28 mouse cellular contexts compared by ENCODE assay signal in the genomic region with DNA sequence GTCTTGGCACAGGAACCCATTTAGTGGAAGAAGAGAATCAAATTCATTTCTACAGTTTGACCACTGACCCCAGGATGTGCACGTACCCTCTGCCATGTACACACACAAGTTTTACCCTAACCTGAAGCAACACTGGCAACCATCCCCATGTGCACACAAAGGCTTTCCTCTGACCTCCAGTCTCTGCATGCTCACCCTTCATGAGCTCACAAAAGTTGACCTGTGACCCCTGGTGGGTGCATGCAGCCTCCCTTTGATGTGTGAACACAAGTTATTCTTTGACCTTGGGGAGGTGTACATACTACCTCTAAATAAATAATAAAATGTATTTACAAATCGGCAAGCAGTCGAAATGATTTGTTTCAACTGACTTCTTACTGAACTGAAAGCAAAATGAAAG.
DNase-seq lines count a peak whose midpoint lies in the region; ATAC-seq and TF ChIP-seq lines count a peak whose summit lies in the region.
"Had no signal": no experiment of that assay in that cellular context is flagged by ENCODE, and none has a peak within 500 bp of the region (broad histone marks: within the 10 kb centered on the region; RNA-seq: fewer than 3 reads in every experiment).

No protein-coding gene starts in this region.

- no peaks in the 10 kb centered on the region for H3K36me3 ChIP-seq in liver, embryonic 11.5 days (ENCODE audit: control insufficient read depth, insufficient read depth, low read length)
- H3K36me3 ChIP-seq in liver, embryonic 14.5 days (replicated peaks; ENCODE audit: control insufficient read depth, insufficient read depth, low read depth): no peaks in the 10 kb centered on the region
- H3K36me3 ChIP-seq in liver, postnatal 0 days (replicated peaks; ENCODE audit: insufficient read depth, low read length): no peaks in the 10 kb centered on the region
- H3K36me3 ChIP-seq: embryonic facial prominence, embryonic 10.5 days; embryonic facial prominence, embryonic 13.5 days; forebrain, embryonic 12.5 days; forebrain, embryonic 15.5 days; G1E; heart, embryonic 13.5 days had no signal

- 74% methylated on average over 3 of the region's 3 CpGs for WGBS in liver, embryonic 11.5 days
- WGBS in liver, embryonic 14.5 days (ENCODE audit: insufficient replicate concordance): 67% methylated on average over 3 of the region's 3 CpGs
- WGBS in liver, postnatal 0 days (ENCODE audit: insufficient replicate concordance): 58% methylated on average over 3 of the region's 3 CpGs

- no peak for TF ChIP-seq EP300 in liver, embryonic 14.5 days (IDR thresholded peaks at IDR 0.05; ENCODE audit: low read depth)
- no peak for TF ChIP-seq EP300 in liver, postnatal 0 days (IDR thresholded peaks at IDR 0.05; ENCODE audit: low read depth)

- DNase-seq in liver: peak; percentile 30
- DNase-seq in liver, embryonic 11.5 days (ENCODE audit: low spot score): no peak
- peak in 1 of 3 experiments; percentile 9 for DNase-seq in liver, embryonic 14.5 days (ENCODE audit: low read depth in 3 of 3, low spot score in 3 of 3)
- DNase-seq in liver, postnatal 0 days: peak; percentile 22
- DNase-seq in lung, postnatal 14 days: no peak
- DNase-seq in spleen, postnatal 36 days (ENCODE audit: low spot score in 2 of 2): no peak
- no peak for DNase-seq in ovary, postnatal 10 days (ENCODE audit: low spot score)
- DNase-seq: adrenal gland, postnatal 10 days; B cell, adult 2 months; cerebellum, adult 11 months; cerebellum, adult 2 months; cerebellum, postnatal 10 days; cerebellum, postnatal 36 days; embryo, embryonic 11 days; gastrocnemius, postnatal 25 days; heart, adult 18-20 months; heart, postnatal 14 days; heart, postnatal 4 days had no signal

- H3K4me1 ChIP-seq in liver, embryonic 11.5 days (replicated peaks; ENCODE audit: control insufficient read depth, insufficient read depth, low read length): no peaks in the 10 kb centered on the region
- 0 out of 4 replicates have a peak, but pooled peaks cover 0 to 2% of the 10 kb centered on the region in 2 experiments for H3K4me1 ChIP-seq in liver, embryonic 14.5 days (replicated peaks; ENCODE audit: control insufficient read depth in 2 of 2, insufficient read depth in 2 of 2, low read length in 1 of 2)
- H3K4me1 ChIP-seq in liver, postnatal 0 days (ENCODE audit: insufficient read depth): peaks cover 3% of the 10 kb centered on the region; the same call in 1 of the 2 replicates
- H3K4me1 ChIP-seq: embryonic facial prominence, embryonic 10.5 days; embryonic facial prominence, embryonic 13.5 days; forebrain, embryonic 12.5 days; forebrain, embryonic 15.5 days; heart, embryonic 13.5 days had no signal

- H3K4me2 ChIP-seq in liver, embryonic 11.5 days: no peak overlapping the region
- no peak overlapping the region for H3K4me2 ChIP-seq in liver, embryonic 14.5 days (ENCODE audit: low read depth)
- no peak overlapping the region for H3K4me2 ChIP-seq in liver, postnatal 0 days (ENCODE audit: low read depth, low read length)
- H3K4me2 ChIP-seq: embryonic facial prominence, embryonic 13.5 days; forebrain, embryonic 12.5 days; forebrain, embryonic 15.5 days; heart, embryonic 13.5 days; hindbrain, embryonic 14.5 days had no signal

- no peak overlapping the region for H3K9ac ChIP-seq in liver, embryonic 11.5 days (ENCODE audit: low read depth, low read length)
- no peak overlapping the region for H3K9ac ChIP-seq in liver, embryonic 14.5 days (replicated peaks)
- H3K9ac ChIP-seq in liver, postnatal 0 days (replicated peaks): no peak overlapping the region
- H3K9ac ChIP-seq: embryonic facial prominence, embryonic 13.5 days; forebrain, embryonic 12.5 days; forebrain, embryonic 15.5 days; heart, embryonic 13.5 days; hindbrain, embryonic 14.5 days had no signal

- TF ChIP-seq CTCF in liver, embryonic 14.5 days (IDR thresholded peaks at IDR 0.05; ENCODE audit: low read depth): no peak
- no peak for TF ChIP-seq CTCF in liver, postnatal 0 days (IDR thresholded peaks at IDR 0.05; ENCODE audit: low read depth)

- H3K9me3 ChIP-seq in liver, embryonic 11.5 days (ENCODE audit: control insufficient read depth, low read length): no peaks in the 10 kb centered on the region
- no peaks in the 10 kb centered on the region for H3K9me3 ChIP-seq in liver, embryonic 14.5 days (ENCODE audit: control insufficient read depth, low read length)
- H3K9me3 ChIP-seq in liver, postnatal 0 days (ENCODE audit: low read length): no peaks in the 10 kb centered on the region
- H3K9me3 ChIP-seq: embryonic facial prominence, embryonic 10.5 days; embryonic facial prominence, embryonic 13.5 days; forebrain, embryonic 12.5 days; forebrain, embryonic 15.5 days; heart, embryonic 13.5 days had no signal

- no peak overlapping the region for H3K4me3 ChIP-seq in liver, embryonic 11.5 days (ENCODE audit: low read depth, low read length)
- H3K4me3 ChIP-seq in liver, embryonic 14.5 days (ENCODE audit: insufficient read depth in 1 of 2, low read depth in 2 of 2, low read length in 2 of 2): no peak overlapping the region
- no peak overlapping the region for H3K4me3 ChIP-seq in liver, postnatal 0 days (ENCODE audit: low read depth, low read length)
- H3K4me3 ChIP-seq: embryonic facial prominence, embryonic 10.5 days; embryonic facial prominence, embryonic 13.5 days; erythroblast, embryonic 14.5 days; forebrain, embryonic 12.5 days; forebrain, embryonic 15.5 days; heart, embryonic 13.5 days had no signal

- H3K27ac ChIP-seq in liver, embryonic 11.5 days (ENCODE audit: low read depth, low read length): no peak overlapping the region
- no peak overlapping the region for H3K27ac ChIP-seq in liver, embryonic 14.5 days
- H3K27ac ChIP-seq in liver, postnatal 0 days (ENCODE audit: low read depth): no peak overlapping the region
- H3K27ac ChIP-seq: embryonic facial prominence, embryonic 10.5 days; embryonic facial prominence, embryonic 13.5 days; forebrain, embryonic 12.5 days; forebrain, embryonic 15.5 days; heart, embryonic 13.5 days; hindbrain, embryonic 14.5 days had no signal

- ATAC-seq in liver, embryonic 11.5 days (replicated peaks; ENCODE audit: low FRiP score): peak; percentile 58; the same call in 1 of the 2 replicates
- ATAC-seq in liver, embryonic 14.5 days (ENCODE audit: insufficient read depth): peak; percentile 59
- peak; percentile 77 for ATAC-seq in liver, postnatal 0 days
- ATAC-seq: forebrain, embryonic 15.5 days; Patski had no signal

- H3K27me3 ChIP-seq in liver, embryonic 11.5 days (replicated peaks; ENCODE audit: control insufficient read depth, insufficient read depth, low read length): no peaks in the 10 kb centered on the region
- H3K27me3 ChIP-seq in liver, embryonic 14.5 days (ENCODE audit: control insufficient read depth, insufficient read depth, low read length): no peaks in the 10 kb centered on the region
- H3K27me3 ChIP-seq in liver, postnatal 0 days (ENCODE audit: insufficient read depth, low read length): no peaks in the 10 kb centered on the region
- H3K27me3 ChIP-seq: CH12.LX; embryonic facial prominence, embryonic 13.5 days; forebrain, embryonic 12.5 days; forebrain, embryonic 15.5 days; heart, embryonic 13.5 days; Patski had no signal

Comparison
In these comparisons a context has a peak if more than half of its experiments do, and no peak if none do; other contexts are left out.
1. DNase-seq: peak in liver (single experiment) and liver, postnatal 0 days (single experiment); none in liver, embryonic 11.5 days (single experiment), lung, postnatal 14 days (single experiment), spleen, postnatal 36 days (0 of 2) and ovary, postnatal 10 days (single experiment).
2. Peak in every context shown above with its lines, with median percentiles within 50 percentile points of each other: ATAC-seq.